In genomic region chr7:109230806-109231205, GRCm38 (mm10) we compare ENCODE assay signal across 8 mouse cellular contexts. TPM values are rescaled to one million over a fixed set of nuclear protein-coding genes. Genes with fewer than 3 reads are reported as not detected.
DNase-seq lines count a peak whose midpoint lies in the region; ATAC-seq and TF ChIP-seq lines count a peak whose summit lies in the region.

No protein-coding gene starts in this region.

- no peak overlapping the region for H3K27ac ChIP-seq in ES-E14 (ENCODE audit: insufficient read depth, low read depth, low read length, poor library complexity, severe bottlenecking)
- no peak overlapping the region for H3K27ac ChIP-seq in embryonic facial prominence, embryonic 14.5 days (replicated peaks; ENCODE audit: low read depth, low read length)
- 0 out of 2 replicates have a peak overlapping the region, but pooled peaks have one; percentile 45 for H3K27ac ChIP-seq in hindbrain, embryonic 10.5 days
- H3K27ac ChIP-seq in lung, embryonic 15.5 days, result no peak overlapping the region

- H3K36me3 ChIP-seq in ES-E14 (ENCODE audit: control insufficient read depth, insufficient read depth, low read length, poor library complexity, severe bottlenecking), result no peaks in the 10 kb centered on the region
- H3K36me3 ChIP-seq in embryonic facial prominence, embryonic 14.5 days (ENCODE audit: control insufficient read depth, insufficient read depth, low read length), result no peaks in the 10 kb centered on the region
- no peaks in the 10 kb centered on the region for H3K36me3 ChIP-seq in hindbrain, embryonic 10.5 days
- H3K36me3 ChIP-seq in lung, embryonic 15.5 days, result no peaks in the 10 kb centered on the region

- no peak overlapping the region for H3K4me3 ChIP-seq in ES-E14 (ENCODE audit: insufficient read depth in 1 of 2, low read depth in 1 of 2, low read length in 2 of 2, poor library complexity in 1 of 2, severe bottlenecking in 1 of 2)
- H3K4me3 ChIP-seq in embryonic facial prominence, embryonic 14.5 days (ENCODE audit: low read depth, low read length), result no peak overlapping the region
- no peak overlapping the region for H3K4me3 ChIP-seq in hindbrain, embryonic 10.5 days
- H3K4me3 ChIP-seq in lung, embryonic 15.5 days, result no peak overlapping the region

- no peaks in the 10 kb centered on the region for H3K4me1 ChIP-seq in ES-E14 (ENCODE audit: control insufficient read depth in 2 of 2, insufficient read depth in 2 of 2, low read length in 2 of 2, poor library complexity in 1 of 2)
- no peaks in the 10 kb centered on the region for H3K4me1 ChIP-seq in embryonic facial prominence, embryonic 14.5 days (ENCODE audit: control insufficient read depth, insufficient read depth, low read length)
- H3K4me1 ChIP-seq in hindbrain, embryonic 10.5 days (replicated peaks), result peaks cover 35% of the 10 kb centered on the region
- H3K4me1 ChIP-seq in lung, embryonic 15.5 days, result no peaks in the 10 kb centered on the region

- 18% methylated on average over 2 of the region's 2 CpGs for WGBS in embryonic facial prominence, embryonic 14.5 days
- 13% methylated on average over 2 of the region's 2 CpGs for WGBS in hindbrain, embryonic 10.5 days
- WGBS in lung, embryonic 15.5 days, result 28% methylated on average over 2 of the region's 2 CpGs

- in situ Hi-C loops in ES-E14 (cut with MboI; ENCODE audit: low sequenced_read_pairs in 2 of 2, unreplicated experiment in 2 of 2), result no loop called here

- H3K27me3 ChIP-seq in embryonic facial prominence, embryonic 14.5 days (replicated peaks; ENCODE audit: control insufficient read depth, insufficient read depth, low read length), result no peaks in the 10 kb centered on the region
- H3K27me3 ChIP-seq in hindbrain, embryonic 10.5 days (ENCODE audit: insufficient read depth, poor library complexity, severe bottlenecking), result 0 out of 2 replicates have a peak, but pooled peaks cover 3% of the 10 kb centered on the region
- H3K27me3 ChIP-seq in lung, embryonic 15.5 days, result no peaks in the 10 kb centered on the region

- peak; percentile 50 for ATAC-seq in embryonic facial prominence, embryonic 14.5 days (ENCODE audit: low read depth)
- ATAC-seq in lung, embryonic 15.5 days (ENCODE audit: borderline replicate concordance, extremely low read depth, low FRiP score, low TSS enrichment), result 0 out of 2 replicates have a peak, but pooled peaks have one; percentile 16

- peak; percentile 84 for DNase-seq in ES-E14 (ENCODE audit: low read depth, low spot score)
- DNase-seq in adrenal gland, postnatal 36 days, result peak; percentile 74 to 80
- peak; percentile 67 for DNase-seq in embryonic facial prominence, embryonic 14.5 days (ENCODE audit: low spot score)
- peak; percentile 76 for DNase-seq in hindbrain, embryonic 10.5 days (ENCODE audit: low spot score)
- peak; percentile 71 to 75 for DNase-seq in layer of hippocampus, adult 8-10 months (ENCODE audit: low spot score in 2 of 2)
- DNase-seq in retina, adult 2 months (ENCODE audit: low read depth, low spot score), result peak; percentile 66
- DNase-seq in urinary bladder, postnatal 36 days (ENCODE audit: low spot score in 2 of 2), result peak; percentile 30 to 56

- no peak overlapping the region for H3K4me2 ChIP-seq in embryonic facial prominence, embryonic 14.5 days (ENCODE audit: low read depth, low read length)
- no peak overlapping the region for H3K4me2 ChIP-seq in lung, embryonic 15.5 days

- H3K9me3 ChIP-seq in ES-E14 (ENCODE audit: control insufficient read depth, insufficient read depth, low read depth, low read length), result no peaks in the 10 kb centered on the region
- H3K9me3 ChIP-seq in embryonic facial prominence, embryonic 14.5 days (ENCODE audit: control insufficient read depth, low read length), result no peaks in the 10 kb centered on the region
- H3K9me3 ChIP-seq in hindbrain, embryonic 10.5 days, result no peaks in the 10 kb centered on the region
- no peaks in the 10 kb centered on the region for H3K9me3 ChIP-seq in lung, embryonic 15.5 days

- no peak overlapping the region for H3K9ac ChIP-seq in ES-E14 (ENCODE audit: insufficient read depth, low read depth, low read length, poor library complexity, severe bottlenecking)
- H3K9ac ChIP-seq in embryonic facial prominence, embryonic 14.5 days (ENCODE audit: low read depth, low read length), result no peak overlapping the region
- H3K9ac ChIP-seq in lung, embryonic 15.5 days, result no peak overlapping the region

TF ChIP-seq in ES-E14, 5 proteins besides CTCF, POLR2A, EP300 and RAD21:
- TF ChIP-seq HCFC1 (IDR thresholded peaks at IDR 0.05; ENCODE audit: borderline replicate concordance, insufficient read depth, low read length), result no peak
- no peak for TF ChIP-seq CHD2 (IDR thresholded peaks at IDR 0.05; ENCODE audit: low read depth, low read length)
- no peak for TF ChIP-seq MAFK (IDR thresholded peaks at IDR 0.05; ENCODE audit: insufficient read depth, low read depth, low read length)
- TF ChIP-seq ZC3H11A (IDR thresholded peaks at IDR 0.05; ENCODE audit: borderline replicate concordance, low read depth, low read length), result no peak; the same call in 1 of the 2 replicates
- TF ChIP-seq ZNF384 (IDR thresholded peaks at IDR 0.05; ENCODE audit: low read depth, low read length), result no peak

RNA-seq across cellular contexts. Expression of gene Lmo1, which starts 55.8 kb away (rescaled TPM):
- total RNA-seq in ES-E14 (2012; rRNA removed), result 1.3 and 1.6 TPM in 2 replicates
- 1 to 10 TPM; 5.1 to 9.4 TPM for total RNA-seq in adrenal gland, postnatal 36 days (2021)
- polyA plus RNA-seq in embryonic facial prominence, embryonic 14.5 days (2014; fragmentation: Nextera tagmentation; extraction: Ambion mirVana), result 37.3 and 45.8 TPM in 2 replicates
- polyA plus RNA-seq in hindbrain, embryonic 10.5 days (2016; fragmentation: Nextera tagmentation; extraction: Ambion mirVana), result 26.1 and 37.6 TPM in 2 replicates
- total RNA-seq in layer of hippocampus, adult 8-10 months (2022), result 10 to 100 TPM; 45.2 to 56.5 (median 52.2) TPM
- polyA plus RNA-seq in lung, embryonic 15.5 days (2015; fragmentation: Nextera tagmentation; extraction: Ambion mirVana), result 13.8 and 14.5 TPM in 2 replicates

Comparison
In these comparisons a context has a peak if more than half of its experiments do, and no peak if none do; other contexts are left out.
1. RNA of gene Lmo1, which starts 55.8 kb away (total RNA-seq): 45.2 to 56.5 TPM in layer of hippocampus, adult 8-10 months; 5.1 to 9.4 TPM in adrenal gland, postnatal 36 days and 1.3 to 1.6 TPM in ES-E14; every median in the first group is over 4 times any median in the second.
2. Peak in every context shown above with its lines, with median percentiles within 50 percentile points of each other: DNase-seq.